ENCODE assay signal across 8 mouse cellular contexts in genomic region chr1:131096803-131097699, GRCm38 (mm10). TPM values are rescaled to one million over a fixed set of nuclear protein-coding genes. Genes with fewer than 3 reads are reported as not detected.
DNase-seq lines count a peak whose midpoint lies in the region; ATAC-seq and TF ChIP-seq lines count a peak whose summit lies in the region.

No protein-coding gene starts in this region.

- no peak for TF ChIP-seq CTCF in CH12.LX (conservative IDR thresholded peaks at IDR 0.05 in 1 of 2, IDR thresholded peaks at IDR 0.05 in 1 of 2; ENCODE audit: low read depth in 2 of 2, low read length in 2 of 2)

- peak overlapping the region; percentile 10 for H3K27ac ChIP-seq in CH12.LX (ENCODE audit: insufficient read depth, low read depth)
- peak overlapping the region; percentile 92 for H3K27ac ChIP-seq in embryonic facial prominence, embryonic 14.5 days (replicated peaks; ENCODE audit: low read depth, low read length)
- H3K27ac ChIP-seq in heart, embryonic 13.5 days (replicated peaks) = peak overlapping the region; percentile 98
- H3K27ac ChIP-seq in kidney, embryonic 15.5 days = peak overlapping the region; percentile 95

- peak overlapping the region; percentile 83 for H3K9ac ChIP-seq in CH12.LX (ENCODE audit: insufficient read depth, low read depth)
- H3K9ac ChIP-seq in embryonic facial prominence, embryonic 14.5 days (ENCODE audit: low read depth, low read length) = peak overlapping the region; percentile 95
- peak overlapping the region; percentile 99 for H3K9ac ChIP-seq in heart, embryonic 13.5 days
- peak overlapping the region; percentile 93 for H3K9ac ChIP-seq in kidney, embryonic 15.5 days

- TF ChIP-seq EP300 in CH12.LX (IDR thresholded peaks at IDR 0.05; ENCODE audit: low read length) = no peak

- in situ Hi-C loops in CH12.LX (cut with MboI; ENCODE audit: low pct_ligation_motif_present, low pct_unique_long_range_greater_than_20kb, low sequenced_read_pairs) = loop anchor here (5.0 kb wide), 1 partner anchor 35 kb away; no protein-coding TSS in a partner anchor

- dilution Hi-C loops in CH12.LX (cut with MboI; ENCODE audit: extremely low pct_ligation_motif_present, extremely low pct_unique_long_range_greater_than_20kb, low sequenced_read_pairs) = no loop called here

- H3K4me3 ChIP-seq in CH12.LX (replicated peaks in 1 of 3; ENCODE audit: low read depth in 2 of 3, low read length in 2 of 3, poor library complexity in 1 of 3) = peak overlapping the region; percentile 91 to 93 (median 93)
- H3K4me3 ChIP-seq in embryonic facial prominence, embryonic 14.5 days (ENCODE audit: low read depth, low read length) = peak overlapping the region; percentile 86
- H3K4me3 ChIP-seq in heart, embryonic 13.5 days = peak overlapping the region; percentile 96
- H3K4me3 ChIP-seq in kidney, embryonic 15.5 days (replicated peaks) = peak overlapping the region; percentile 93

- peak overlapping the region; percentile 94; the same call in 1 of the 2 replicates for H3K4me2 ChIP-seq in CH12.LX (ENCODE audit: insufficient read depth, low read depth, poor library complexity, severe bottlenecking)
- H3K4me2 ChIP-seq in embryonic facial prominence, embryonic 14.5 days (ENCODE audit: low read depth, low read length) = peak overlapping the region; percentile 87
- peak overlapping the region; percentile 84 for H3K4me2 ChIP-seq in heart, embryonic 13.5 days
- H3K4me2 ChIP-seq in kidney, embryonic 15.5 days = peak overlapping the region; percentile 86

- peak; percentile 71 for ATAC-seq in embryonic facial prominence, embryonic 14.5 days (ENCODE audit: low read depth)
- peak; percentile 29; the same call in 1 of the 2 replicates for ATAC-seq in heart, embryonic 13.5 days (ENCODE audit: extremely low read depth, insufficient number of reproducible peaks, low FRiP score, low TSS enrichment)
- ATAC-seq in kidney, embryonic 15.5 days (replicated peaks; ENCODE audit: low FRiP score) = peak; percentile 71

- TF ChIP-seq POLR2A in CH12.LX (IDR thresholded peaks at IDR 0.05; ENCODE audit: low read depth, low read length) = 0 out of 2 replicates have a peak, but pooled peaks have one; percentile 14

- H3K79me2 ChIP-seq in CH12.LX (replicated peaks; ENCODE audit: control insufficient read depth, extremely low read depth, insufficient read depth, poor library complexity, severe bottlenecking) = peaks cover 28% of the 10 kb centered on the region

- no peaks in the 10 kb centered on the region for H3K9me3 ChIP-seq in CH12.LX (replicated peaks; ENCODE audit: low read length)
- no peaks in the 10 kb centered on the region for H3K9me3 ChIP-seq in embryonic facial prominence, embryonic 14.5 days (ENCODE audit: control insufficient read depth, low read length)
- H3K9me3 ChIP-seq in heart, embryonic 13.5 days = no peaks in the 10 kb centered on the region
- H3K9me3 ChIP-seq in kidney, embryonic 15.5 days (replicated peaks) = no peaks in the 10 kb centered on the region

- H3K36me3 ChIP-seq in CH12.LX (replicated peaks in 1 of 2; ENCODE audit: control insufficient read depth in 1 of 2, insufficient read depth in 1 of 2, low read length in 1 of 2) = peaks cover 0 to 20% of the 10 kb centered on the region in 2 experiments
- no peaks in the 10 kb centered on the region for H3K36me3 ChIP-seq in embryonic facial prominence, embryonic 14.5 days (ENCODE audit: control insufficient read depth, insufficient read depth, low read length)
- H3K36me3 ChIP-seq in heart, embryonic 13.5 days = no peaks in the 10 kb centered on the region
- H3K36me3 ChIP-seq in kidney, embryonic 15.5 days = no peaks in the 10 kb centered on the region

- DNase-seq in CH12.LX (ENCODE audit: extremely low read depth) = peak; percentile 66
- DNase-seq in adrenal gland, adult 18-20 months (ENCODE audit: low spot score in 2 of 2) = peak; percentile 55 to 59
- DNase-seq in embryonic facial prominence, embryonic 14.5 days (ENCODE audit: low spot score) = peak; percentile 84
- peak; percentile 85 for DNase-seq in lung, postnatal 10 days
- peak; percentile 50 for DNase-seq in ovary, postnatal 14 days (ENCODE audit: low spot score)
- DNase-seq in urinary bladder, postnatal 25 days (ENCODE audit: low spot score) = peak; percentile 49

- no peak for TF ChIP-seq RAD21 in CH12.LX (IDR thresholded peaks at IDR 0.05; ENCODE audit: low read depth, low read length)

- under 1% methylated on average over 56 of the region's 98 CpGs for WGBS in embryonic facial prominence, embryonic 14.5 days
- under 1% methylated on average over 80 of the region's 98 CpGs for WGBS in heart, embryonic 13.5 days
- WGBS in kidney, embryonic 15.5 days = under 1% methylated on average over 86 of the region's 98 CpGs

- H3K27me3 ChIP-seq in CH12.LX (replicated peaks) = peaks cover 4% of the 10 kb centered on the region
- no peaks in the 10 kb centered on the region for H3K27me3 ChIP-seq in embryonic facial prominence, embryonic 14.5 days (replicated peaks; ENCODE audit: control insufficient read depth, insufficient read depth, low read length)
- H3K27me3 ChIP-seq in heart, embryonic 13.5 days (replicated peaks) = no peaks in the 10 kb centered on the region
- no peaks in the 10 kb centered on the region for H3K27me3 ChIP-seq in kidney, embryonic 15.5 days

- H3K4me1 ChIP-seq in CH12.LX (ENCODE audit: control insufficient read depth in 1 of 2, insufficient read depth in 2 of 2) = peaks cover 0 to 43% of the 10 kb centered on the region in 2 experiments; a peak in 3 of 4 replicates
- peaks cover 12% of the 10 kb centered on the region for H3K4me1 ChIP-seq in embryonic facial prominence, embryonic 14.5 days (ENCODE audit: control insufficient read depth, insufficient read depth, low read length)
- peaks cover 53% of the 10 kb centered on the region for H3K4me1 ChIP-seq in heart, embryonic 13.5 days
- peaks cover 51% of the 10 kb centered on the region for H3K4me1 ChIP-seq in kidney, embryonic 15.5 days

TF ChIP-seq in CH12.LX, 34 proteins besides CTCF, POLR2A, EP300 and RAD21:
- TF ChIP-seq MAFK (IDR thresholded peaks at IDR 0.05; ENCODE audit: insufficient replicate concordance, low read length) = no peak
- TF ChIP-seq ZNF384 (IDR thresholded peaks at IDR 0.05; ENCODE audit: low read depth, low read length) = no peak
- TF ChIP-seq JUND (conservative IDR thresholded peaks at IDR 0.05; ENCODE audit: low read depth, low read length) = no peak
- TF ChIP-seq CHD2 (IDR thresholded peaks at IDR 0.05; ENCODE audit: low read length) = peak; percentile 69
- no peak for TF ChIP-seq ZMIZ1 (IDR thresholded peaks at IDR 0.05; ENCODE audit: low read depth, low read length)
- TF ChIP-seq PAX5 (IDR thresholded peaks at IDR 0.05; ENCODE audit: low read length) = no peak
- TF ChIP-seq KAT2A (IDR thresholded peaks at IDR 0.05; ENCODE audit: insufficient replicate concordance, low read length) = no peak
- no peak for TF ChIP-seq TCF12 (IDR thresholded peaks at IDR 0.05; ENCODE audit: low read depth, low read length)
- TF ChIP-seq UBTF (IDR thresholded peaks at IDR 0.05; ENCODE audit: low read depth, low read length) = 0 out of 2 replicates have a peak, but pooled peaks have one; percentile 31
- TF ChIP-seq JUN (IDR thresholded peaks at IDR 0.05; ENCODE audit: insufficient read depth, low read depth, low read length) = no peak
- TF ChIP-seq CHD1 (IDR thresholded peaks at IDR 0.05; ENCODE audit: low read depth, low read length) = no peak; the same call in 1 of the 2 replicates
- TF ChIP-seq NRF1 (IDR thresholded peaks at IDR 0.05; ENCODE audit: low read depth, low read length) = no peak
- TF ChIP-seq E2F4 (IDR thresholded peaks at IDR 0.05; ENCODE audit: insufficient replicate concordance, low read depth, low read length) = no peak

RNA-seq across cellular contexts. Expression of gene Mapkapk2, which starts 0.6 kb away (rescaled TPM):
- total RNA-seq in CH12.LX (2012; rRNA removed) (54.2 and 55.0 TPM in 2 replicates), CH12.LX (2014; rRNA removed) (58.6 and 62.9 TPM in 2 replicates)
- polyA plus RNA-seq in CH12.LX (2012; ENCODE audit: insufficient read length, low read depth) = 63.5 and 68.6 TPM in 2 replicates
- 100 to 1,000 TPM; 198 to 219 TPM for total RNA-seq in adrenal gland, adult 18-20 months (2021)
- 47.8 and 48.0 TPM in 2 replicates for polyA plus RNA-seq in embryonic facial prominence, embryonic 14.5 days (2014; fragmentation: Nextera tagmentation; extraction: Ambion mirVana)
- 60.0 and 62.0 TPM in 2 replicates for polyA plus RNA-seq in heart, embryonic 13.5 days (2015; fragmentation: Nextera tagmentation; extraction: Ambion mirVana)
- polyA plus RNA-seq in kidney, embryonic 15.5 days (2015; fragmentation: Nextera tagmentation; extraction: Ambion mirVana) = 44.7 and 49.3 TPM in 2 replicates

RNA-seq across cellular contexts. Expression of gene Dyrk3, which starts 41.1 kb away (rescaled TPM):
- total RNA-seq in CH12.LX (2012; rRNA removed) = 6.4 and 6.7 TPM in 2 replicates
- 9.8 and 10.1 TPM in 2 replicates for total RNA-seq in CH12.LX (2014; rRNA removed)
- 8.2 and 8.3 TPM in 2 replicates for polyA plus RNA-seq in CH12.LX (2012; ENCODE audit: insufficient read length, low read depth)
- 1 to 10 TPM; 5.5 to 7.1 TPM for total RNA-seq in adrenal gland, adult 18-20 months (2021)
- 3.1 and 4.3 TPM in 2 replicates for polyA plus RNA-seq in embryonic facial prominence, embryonic 14.5 days (2014; fragmentation: Nextera tagmentation; extraction: Ambion mirVana)
- polyA plus RNA-seq in heart, embryonic 13.5 days (2015; fragmentation: Nextera tagmentation; extraction: Ambion mirVana) = 3.2 and 4.5 TPM in 2 replicates
- polyA plus RNA-seq in kidney, embryonic 15.5 days (2015; fragmentation: Nextera tagmentation; extraction: Ambion mirVana) = 5.2 and 6.8 TPM in 2 replicates

RNA-seq across cellular contexts. Expression of gene Eif2d, which starts 55.9 kb away (rescaled TPM):
- total RNA-seq in CH12.LX (2012; rRNA removed) (48.8 and 53.0 TPM in 2 replicates), CH12.LX (2014; rRNA removed) (41.0 and 46.9 TPM in 2 replicates)
- polyA plus RNA-seq in CH12.LX (2012; ENCODE audit: insufficient read length, low read depth) = 57.2 and 64.3 TPM in 2 replicates
- 10 to 100 TPM; 33.7 to 40.4 TPM for total RNA-seq in adrenal gland, adult 18-20 months (2021)
- 53.5 and 59.4 TPM in 2 replicates for polyA plus RNA-seq in embryonic facial prominence, embryonic 14.5 days (2014; fragmentation: Nextera tagmentation; extraction: Ambion mirVana)
- 41.1 and 47.1 TPM in 2 replicates for polyA plus RNA-seq in heart, embryonic 13.5 days (2015; fragmentation: Nextera tagmentation; extraction: Ambion mirVana)
- polyA plus RNA-seq in kidney, embryonic 15.5 days (2015; fragmentation: Nextera tagmentation; extraction: Ambion mirVana) = 61.4 and 68.2 TPM in 2 replicates

Comparison
In these comparisons a context has a peak if more than half of its experiments do, and no peak if none do; other contexts are left out.
1. Peak in every context shown above with its lines: DNase-seq, ATAC-seq, H3K4me3 ChIP-seq and H3K27ac ChIP-seq.
2. H3K27ac ChIP-seq: peak in every context shown above with its lines; median percentile 98 in heart, embryonic 13.5 days; 95 in kidney, embryonic 15.5 days; 92 in embryonic facial prominence, embryonic 14.5 days; 10 in CH12.LX.